ENCODE assay signal across 26 mouse cellular contexts in the genomic region with DNA sequence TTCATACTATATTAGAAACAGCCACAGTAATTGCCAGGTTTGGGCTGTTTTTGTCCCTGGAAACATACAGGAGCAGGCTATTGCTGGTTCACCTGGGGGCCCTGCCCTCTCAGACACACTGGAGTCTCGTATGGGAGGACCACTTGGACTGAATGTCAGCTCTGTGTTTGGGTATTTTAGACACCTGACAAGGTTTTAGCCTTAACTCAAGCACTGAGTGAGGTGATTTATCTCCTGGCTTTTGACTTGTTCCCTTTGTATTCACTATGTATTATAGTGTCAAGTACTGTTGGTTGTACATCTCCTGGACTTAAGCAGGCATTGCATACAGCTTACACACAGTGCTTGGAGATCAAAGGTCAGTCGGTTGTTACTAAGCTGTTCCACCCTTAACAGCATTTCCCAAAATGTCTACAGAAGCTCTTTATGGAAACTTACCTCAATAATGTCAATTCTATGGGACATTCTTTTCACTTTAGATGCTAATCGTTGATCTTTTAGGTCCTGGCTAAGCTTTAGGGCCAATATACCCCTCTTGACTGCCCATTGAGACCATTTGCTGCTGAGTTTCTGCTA. TPM values are rescaled to one million over a fixed set of nuclear protein-coding genes. Genes with fewer than 3 reads are reported as not detected.
A peak's percentile ranks its signal among the peaks of the same experiment; 100 is the strongest.
DNase-seq lines count a peak whose midpoint lies in the region; ATAC-seq and TF ChIP-seq lines count a peak whose summit lies in the region.
"Had no signal": no experiment of that assay in that cellular context is flagged by ENCODE, and none has a peak within 500 bp of the region (broad histone marks: within the 10 kb centered on the region; RNA-seq: fewer than 3 reads in every experiment).

No protein-coding gene starts in this region.

- intact Hi-C loops in heart, postnatal 36 days (cut with DNase I), result no loop called here

- TF ChIP-seq EP300 in liver, embryonic 14.5 days (IDR thresholded peaks at IDR 0.05; ENCODE audit: low read depth), result no peak

- no peak overlapping the region for H3K4me3 ChIP-seq in heart, embryonic 10.5 days
- no peak overlapping the region for H3K4me3 ChIP-seq in midbrain, embryonic 11.5 days (ENCODE audit: low read depth, low read length)
- H3K4me3 ChIP-seq in midbrain, embryonic 14.5 days (replicated peaks; ENCODE audit: low read depth, low read length), result no peak overlapping the region
- no peak overlapping the region for H3K4me3 ChIP-seq in liver, embryonic 14.5 days (ENCODE audit: insufficient read depth in 1 of 2, low read depth in 2 of 2, low read length in 2 of 2)
- H3K4me3 ChIP-seq: embryonic facial prominence, embryonic 12.5 days; erythroblast, embryonic 14.5 days; forebrain, embryonic 13.5 days; heart, embryonic 12.5 days; limb, embryonic 13.5 days; megakaryocyte, embryonic 14.5 days; midbrain, embryonic 15.5 days; neural tube, embryonic 13.5 days had no signal

- H3K9me3 ChIP-seq in heart, embryonic 10.5 days, result no peaks in the 10 kb centered on the region
- no peaks in the 10 kb centered on the region for H3K9me3 ChIP-seq in midbrain, embryonic 11.5 days (ENCODE audit: control insufficient read depth, low read length)
- H3K9me3 ChIP-seq in midbrain, embryonic 14.5 days (ENCODE audit: control insufficient read depth, low read length), result no peaks in the 10 kb centered on the region
- no peaks in the 10 kb centered on the region for H3K9me3 ChIP-seq in liver, embryonic 14.5 days (ENCODE audit: control insufficient read depth, low read length)
- H3K9me3 ChIP-seq: embryonic facial prominence, embryonic 12.5 days; forebrain, embryonic 13.5 days; limb, embryonic 13.5 days; megakaryocyte, embryonic 14.5 days; midbrain, embryonic 15.5 days; neural tube, embryonic 13.5 days had no signal

- no peaks in the 10 kb centered on the region for H3K4me1 ChIP-seq in heart, embryonic 10.5 days
- no peaks in the 10 kb centered on the region for H3K4me1 ChIP-seq in midbrain, embryonic 11.5 days (ENCODE audit: control insufficient read depth, insufficient read depth, low read length)
- no peaks in the 10 kb centered on the region for H3K4me1 ChIP-seq in midbrain, embryonic 14.5 days (ENCODE audit: control insufficient read depth, insufficient read depth, low read length)
- H3K4me1 ChIP-seq in liver, embryonic 14.5 days (replicated peaks; ENCODE audit: control insufficient read depth in 2 of 2, insufficient read depth in 2 of 2, low read length in 1 of 2), result no peaks in the 10 kb centered on the region
- H3K4me1 ChIP-seq: embryonic facial prominence, embryonic 12.5 days; forebrain, embryonic 13.5 days; heart, embryonic 12.5 days; limb, embryonic 13.5 days; midbrain, embryonic 15.5 days; neural tube, embryonic 13.5 days had no signal

- H3K36me3 ChIP-seq in heart, embryonic 10.5 days, result peaks cover 96% of the 10 kb centered on the region
- H3K36me3 ChIP-seq in midbrain, embryonic 11.5 days (ENCODE audit: control insufficient read depth, insufficient read depth, low read length), result peaks cover 10% of the 10 kb centered on the region; the same call in 1 of the 2 replicates
- H3K36me3 ChIP-seq in midbrain, embryonic 14.5 days (ENCODE audit: control insufficient read depth, insufficient read depth, low read length), result peaks cover 91% of the 10 kb centered on the region
- peaks cover 66% of the 10 kb centered on the region for H3K36me3 ChIP-seq in liver, embryonic 14.5 days (replicated peaks; ENCODE audit: control insufficient read depth, insufficient read depth, low read depth)

- WGBS in heart, embryonic 10.5 days, result 85% methylated on average over 3 of the region's 3 CpGs
- 90% methylated on average over 3 of the region's 3 CpGs for WGBS in midbrain, embryonic 11.5 days
- WGBS in midbrain, embryonic 14.5 days, result 75% methylated on average over 3 of the region's 3 CpGs
- WGBS in liver, embryonic 14.5 days (ENCODE audit: insufficient replicate concordance), result 62% methylated on average over 3 of the region's 3 CpGs

- no peak for TF ChIP-seq CTCF in liver, embryonic 14.5 days (IDR thresholded peaks at IDR 0.05; ENCODE audit: low read depth)

- H3K4me2 ChIP-seq in midbrain, embryonic 11.5 days, result no peak overlapping the region
- no peak overlapping the region for H3K4me2 ChIP-seq in midbrain, embryonic 14.5 days (ENCODE audit: low read length)
- H3K4me2 ChIP-seq in liver, embryonic 14.5 days (ENCODE audit: low read depth), result no peak overlapping the region
- H3K4me2 ChIP-seq: embryonic facial prominence, embryonic 12.5 days; forebrain, embryonic 13.5 days; heart, embryonic 12.5 days; limb, embryonic 13.5 days; lung, embryonic 14.5 days; midbrain, embryonic 15.5 days; neural tube, embryonic 13.5 days had no signal

- H3K27ac ChIP-seq in heart, embryonic 10.5 days, result no peak overlapping the region
- no peak overlapping the region for H3K27ac ChIP-seq in midbrain, embryonic 11.5 days (ENCODE audit: low read depth, low read length)
- H3K27ac ChIP-seq in midbrain, embryonic 14.5 days (replicated peaks; ENCODE audit: low read depth, low read length), result no peak overlapping the region
- no peak overlapping the region; the same call in 1 of the 2 replicates for H3K27ac ChIP-seq in liver, embryonic 14.5 days
- H3K27ac ChIP-seq: embryonic facial prominence, embryonic 12.5 days; forebrain, embryonic 13.5 days; hindbrain, postnatal 0 days; kidney, postnatal 0 days; limb, embryonic 13.5 days; midbrain, embryonic 15.5 days; neural tube, embryonic 13.5 days had no signal

- peak; percentile 69 for DNase-seq in heart, embryonic 10.5 days (ENCODE audit: low spot score)
- no peak for DNase-seq in heart, postnatal 36 days
- peak; percentile 68 for DNase-seq in midbrain, embryonic 11.5 days (ENCODE audit: low spot score, missing footprints)
- DNase-seq in midbrain, embryonic 14.5 days, result no peak
- no peak for DNase-seq in liver, embryonic 14.5 days (ENCODE audit: low read depth in 3 of 3, low spot score in 3 of 3)
- no peak for DNase-seq in embryo, embryonic 11 days
- no peak for DNase-seq in adrenal gland, postnatal 4 days (ENCODE audit: low spot score in 2 of 2)
- no peak for DNase-seq in kidney, adult 11 months
- DNase-seq: adrenal gland, postnatal 25 days; cerebellum, postnatal 10 days; heart, postnatal 10 days; kidney, adult 18-20 months; lung, embryonic 14.5 days; retina, postnatal 1 day; right cerebral cortex, postnatal 25 days; thymus, postnatal 14 days had no signal

- H3K9ac ChIP-seq in midbrain, embryonic 11.5 days (ENCODE audit: low read length), result no peak overlapping the region
- H3K9ac ChIP-seq in midbrain, embryonic 14.5 days (replicated peaks; ENCODE audit: low read length), result no peak overlapping the region
- no peak overlapping the region for H3K9ac ChIP-seq in liver, embryonic 14.5 days (replicated peaks)
- H3K9ac ChIP-seq: embryonic facial prominence, embryonic 12.5 days; forebrain, embryonic 13.5 days; heart, embryonic 12.5 days; limb, embryonic 13.5 days; lung, embryonic 14.5 days; midbrain, embryonic 15.5 days; neural tube, embryonic 13.5 days had no signal

- no peaks in the 10 kb centered on the region for H3K27me3 ChIP-seq in heart, embryonic 10.5 days (ENCODE audit: insufficient read depth, poor library complexity, severe bottlenecking)
- H3K27me3 ChIP-seq in midbrain, embryonic 11.5 days (ENCODE audit: control insufficient read depth, insufficient read depth, low read length), result no peaks in the 10 kb centered on the region
- H3K27me3 ChIP-seq in midbrain, embryonic 14.5 days (ENCODE audit: control insufficient read depth, insufficient read depth, low read length), result no peaks in the 10 kb centered on the region
- no peaks in the 10 kb centered on the region for H3K27me3 ChIP-seq in liver, embryonic 14.5 days (ENCODE audit: control insufficient read depth, insufficient read depth, low read length)
- H3K27me3 ChIP-seq: embryonic facial prominence, embryonic 12.5 days; forebrain, embryonic 13.5 days; heart, embryonic 12.5 days; limb, embryonic 13.5 days; megakaryocyte, embryonic 14.5 days; midbrain, embryonic 15.5 days; neural tube, embryonic 13.5 days had no signal

- no peak for ATAC-seq in midbrain, embryonic 11.5 days (ENCODE audit: low FRiP score)
- ATAC-seq in midbrain, embryonic 14.5 days (ENCODE audit: low FRiP score, low TSS enrichment), result no peak
- ATAC-seq in liver, embryonic 14.5 days (ENCODE audit: insufficient read depth), result 0 out of 2 replicates have a peak, but pooled peaks have one; percentile 8
- ATAC-seq: forebrain, embryonic 13.5 days; hindbrain, postnatal 0 days; midbrain, embryonic 15.5 days had no signal

RNA-seq across cellular contexts. Expression of gene Ttpal, which starts 14.6 kb away (rescaled TPM):
- 27.5 and 31.8 TPM in 2 replicates for polyA plus RNA-seq in heart, embryonic 10.5 days (2016; fragmentation: Nextera tagmentation; extraction: Ambion mirVana)
- 10 to 100 TPM in 1 of 2 experiments, 1 to 10 TPM in 1; 9.9 to 11.6 TPM for total RNA-seq in heart, postnatal 36 days (2021)
- polyA plus RNA-seq in midbrain, embryonic 11.5 days (2014; fragmentation: Nextera tagmentation; extraction: Ambion mirVana), result 39.9 and 44.5 TPM in 2 replicates
- 39.5 and 60.6 TPM in 2 replicates for polyA plus RNA-seq in midbrain, embryonic 14.5 days (2014; fragmentation: Nextera tagmentation; extraction: Ambion mirVana)
- 3.4 and 5.3 TPM in 2 replicates for polyA plus RNA-seq in liver, embryonic 14.5 days (2012; rRNA removed)
- polyA plus RNA-seq in liver, embryonic 14.5 days (2014; fragmentation: Nextera tagmentation; extraction: Ambion mirVana), result 10.0 and 11.5 TPM in 2 replicates
- 10 to 100 TPM; 27.9 to 30.5 TPM for total RNA-seq in adrenal gland, postnatal 4 days (2021)

RNA-seq across cellular contexts. Expression of gene Serinc3, which starts 28.2 kb away (rescaled TPM):
- polyA plus RNA-seq in heart, embryonic 10.5 days (2016; fragmentation: Nextera tagmentation; extraction: Ambion mirVana), result 51.1 and 55.2 TPM in 2 replicates
- 100 to 1,000 TPM; 316 to 421 TPM for total RNA-seq in heart, postnatal 36 days (2021)
- polyA plus RNA-seq in midbrain, embryonic 11.5 days (2014; fragmentation: Nextera tagmentation; extraction: Ambion mirVana), result 35.0 and 38.8 TPM in 2 replicates
- polyA plus RNA-seq in midbrain, embryonic 14.5 days (2014; fragmentation: Nextera tagmentation; extraction: Ambion mirVana), result 30.9 and 39.3 TPM in 2 replicates
- polyA plus RNA-seq in liver, embryonic 14.5 days (2012; rRNA removed), result 225 and 257 TPM in 2 replicates
- polyA plus RNA-seq in liver, embryonic 14.5 days (2014; fragmentation: Nextera tagmentation; extraction: Ambion mirVana), result 165 TPM in 2 replicates
- 100 to 1,000 TPM; 413 to 434 TPM for total RNA-seq in adrenal gland, postnatal 4 days (2021)

RNA-seq across cellular contexts. Expression of gene Pkig, which starts 41.4 kb away (rescaled TPM):
- 226 and 259 TPM in 2 replicates for polyA plus RNA-seq in heart, embryonic 10.5 days (2016; fragmentation: Nextera tagmentation; extraction: Ambion mirVana)
- total RNA-seq in heart, postnatal 36 days (2021), result 100 to 1,000 TPM; 221 to 229 TPM
- 153 and 162 TPM in 2 replicates for polyA plus RNA-seq in midbrain, embryonic 11.5 days (2014; fragmentation: Nextera tagmentation; extraction: Ambion mirVana)
- polyA plus RNA-seq in midbrain, embryonic 14.5 days (2014; fragmentation: Nextera tagmentation; extraction: Ambion mirVana), result 115 and 128 TPM in 2 replicates
- 50.9 and 52.3 TPM in 2 replicates for polyA plus RNA-seq in liver, embryonic 14.5 days (2012; rRNA removed)
- polyA plus RNA-seq in liver, embryonic 14.5 days (2014; fragmentation: Nextera tagmentation; extraction: Ambion mirVana), result 99.0 and 107 TPM in 2 replicates
- 10 to 100 TPM; 67.4 to 72.8 TPM for total RNA-seq in adrenal gland, postnatal 4 days (2021)

Comparison
In these comparisons a context has a peak if more than half of its experiments do, and no peak if none do; other contexts are left out.
1. DNase-seq: peak in heart, embryonic 10.5 days (single experiment) and midbrain, embryonic 11.5 days (single experiment); none in heart, postnatal 36 days (0 of 2), midbrain, embryonic 14.5 days (single experiment), liver, embryonic 14.5 days (0 of 3), embryo, embryonic 11 days (single experiment), adrenal gland, postnatal 4 days (0 of 2) and kidney, adult 11 months (single experiment).